8 mouse cellular contexts compared by ENCODE assay signal in the genomic region with DNA sequence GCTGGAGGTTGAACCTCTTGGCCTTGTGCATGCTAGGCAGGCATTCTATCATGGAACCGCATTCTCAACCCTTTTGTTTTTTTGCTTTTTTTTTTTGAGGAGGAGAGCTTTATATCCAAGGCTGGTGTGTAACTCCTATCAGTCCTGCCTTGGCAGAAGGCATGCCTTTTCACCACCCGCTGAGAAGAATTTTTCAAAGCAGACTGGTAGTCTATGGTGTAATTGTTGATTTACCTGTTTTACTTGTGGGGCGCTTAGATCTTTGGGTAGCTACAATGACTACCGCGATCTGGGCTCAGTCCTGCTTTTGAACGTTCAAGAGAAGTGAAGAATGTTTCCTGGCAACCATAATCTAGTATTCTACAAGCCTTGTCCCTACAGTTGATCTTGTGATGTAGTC. TPM values are rescaled to one million over a fixed set of nuclear protein-coding genes. Genes with fewer than 3 reads are reported as not detected.
A peak's percentile ranks its signal among the peaks of the same experiment; 100 is the strongest.
DNase-seq lines count a peak whose midpoint lies in the region; ATAC-seq and TF ChIP-seq lines count a peak whose summit lies in the region.

No protein-coding gene starts in this region.

- intact Hi-C loops in left cerebral cortex, adult 2 months (cut with DNase I) = loop anchor here (2.0 to 5.0 kb wide), 2 partner anchors 91 to 162 kb away; partner anchors contain the start of genes 1110059G10Rik and Kif15
- intact Hi-C loops in left cerebral cortex, postnatal 4 days (cut with DNase I) = loop anchor here (10.0 kb wide), 1 partner anchor 379 kb away; no protein-coding TSS in a partner anchor
- intact Hi-C loops in left cerebral cortex, postnatal 25 days (cut with DNase I) = loop anchor here (5.0 kb wide), 1 partner anchor 92 kb away; the partner anchor contains the start of gene Tmem42

- no peak overlapping the region for H3K27ac ChIP-seq in left cerebral cortex, adult 2 months
- no peak overlapping the region for H3K27ac ChIP-seq in embryonic facial prominence, embryonic 12.5 days
- 0 out of 2 replicates have a peak overlapping the region, but pooled peaks have one; percentile 96 for H3K27ac ChIP-seq in limb, embryonic 10.5 days
- H3K27ac ChIP-seq in neural tube, embryonic 15.5 days (replicated peaks) = peak overlapping the region; percentile 97

- peaks cover 18% of the 10 kb centered on the region for H3K36me3 ChIP-seq in embryonic facial prominence, embryonic 12.5 days
- peaks cover 41% of the 10 kb centered on the region for H3K36me3 ChIP-seq in limb, embryonic 10.5 days
- peaks cover 19% of the 10 kb centered on the region for H3K36me3 ChIP-seq in neural tube, embryonic 15.5 days

- no peak for ATAC-seq in embryonic facial prominence, embryonic 12.5 days (ENCODE audit: insufficient number of reproducible peaks, insufficient read depth, low FRiP score, low TSS enrichment)
- no peak for ATAC-seq in neural tube, embryonic 15.5 days (ENCODE audit: low FRiP score)

- no peak for DNase-seq in left cerebral cortex, adult 2 months (ENCODE audit: extremely low spot score in 1 of 2, low spot score in 2 of 2)
- DNase-seq in left cerebral cortex, postnatal 4 days = no peak
- DNase-seq in limb, embryonic 10.5 days (ENCODE audit: low spot score) = no peak
- no peak for DNase-seq in adrenal gland, adult 2 months
- no peak for DNase-seq in left cerebral cortex, postnatal 25 days (ENCODE audit: low spot score in 2 of 2)
- DNase-seq in thymus, postnatal 0 days (ENCODE audit: low spot score) = no peak

- 66% methylated on average over 6 of the region's 6 CpGs for WGBS in embryonic facial prominence, embryonic 12.5 days
- 78% methylated on average over 6 of the region's 6 CpGs for WGBS in limb, embryonic 10.5 days
- WGBS in neural tube, embryonic 15.5 days = 62% methylated on average over 6 of the region's 6 CpGs

- no peaks in the 10 kb centered on the region for H3K27me3 ChIP-seq in embryonic facial prominence, embryonic 12.5 days
- no peaks in the 10 kb centered on the region for H3K27me3 ChIP-seq in limb, embryonic 10.5 days (ENCODE audit: low read depth, poor library complexity, severe bottlenecking)
- H3K27me3 ChIP-seq in neural tube, embryonic 15.5 days (replicated peaks) = no peaks in the 10 kb centered on the region

- H3K4me3 ChIP-seq in left cerebral cortex, adult 2 months = peak overlapping the region; percentile 83
- H3K4me3 ChIP-seq in embryonic facial prominence, embryonic 12.5 days = peak overlapping the region; percentile 75
- H3K4me3 ChIP-seq in limb, embryonic 10.5 days = peak overlapping the region; percentile 90
- peak overlapping the region; percentile 94 for H3K4me3 ChIP-seq in neural tube, embryonic 15.5 days (replicated peaks)

- peak overlapping the region; percentile 69 for H3K4me2 ChIP-seq in embryonic facial prominence, embryonic 12.5 days (replicated peaks)
- peak overlapping the region; percentile 91 for H3K4me2 ChIP-seq in neural tube, embryonic 15.5 days

- peaks cover 19% of the 10 kb centered on the region for H3K4me1 ChIP-seq in embryonic facial prominence, embryonic 12.5 days
- peaks cover 24% of the 10 kb centered on the region for H3K4me1 ChIP-seq in limb, embryonic 10.5 days
- H3K4me1 ChIP-seq in neural tube, embryonic 15.5 days = peaks cover 30% of the 10 kb centered on the region

- H3K9me3 ChIP-seq in embryonic facial prominence, embryonic 12.5 days = no peaks in the 10 kb centered on the region
- no peaks in the 10 kb centered on the region for H3K9me3 ChIP-seq in limb, embryonic 10.5 days (replicated peaks)
- H3K9me3 ChIP-seq in neural tube, embryonic 15.5 days (replicated peaks) = no peaks in the 10 kb centered on the region

- TF ChIP-seq CTCF in left cerebral cortex, adult 2 months (IDR thresholded peaks at IDR 0.05) = no peak

- H3K9ac ChIP-seq in embryonic facial prominence, embryonic 12.5 days = peak overlapping the region; percentile 91
- peak overlapping the region; percentile 96 for H3K9ac ChIP-seq in neural tube, embryonic 15.5 days (replicated peaks)

RNA-seq across cellular contexts. Expression of gene Exosc7, which starts 0.9 kb away (rescaled TPM):
- 10 to 100 TPM; 43.0 to 48.9 TPM for total RNA-seq in left cerebral cortex, adult 2 months (2021)
- 10 to 100 TPM; 45.0 to 51.9 TPM for total RNA-seq in left cerebral cortex, postnatal 4 days (2021)
- polyA plus RNA-seq in embryonic facial prominence, embryonic 12.5 days (2016; fragmentation: Nextera tagmentation; extraction: Ambion mirVana) = 93.3 and 93.7 TPM in 2 replicates
- polyA plus RNA-seq in limb, embryonic 10.5 days (2016; fragmentation: Nextera tagmentation; extraction: Ambion mirVana) = 120 and 148 TPM in 2 replicates
- polyA plus RNA-seq in neural tube, embryonic 15.5 days (2015; fragmentation: Nextera tagmentation; extraction: Ambion mirVana) = 77.1 and 94.0 TPM in 2 replicates
- 10 to 100 TPM; 29.6 to 39.3 TPM for total RNA-seq in adrenal gland, adult 2 months (2021)
- polyA plus RNA-seq in adrenal gland, adult 2 months (2012; rRNA removed) = 7.5 and 7.6 TPM in 2 replicates
- total RNA-seq in left cerebral cortex, postnatal 25 days (2021) = 10 to 100 TPM; 39.3 to 43.1 TPM
- 112 and 121 TPM in 2 replicates for polyA plus RNA-seq in thymus, postnatal 0 days (2015; fragmentation: Nextera tagmentation; extraction: Ambion mirVana)

RNA-seq across cellular contexts. Expression of gene Zdhhc3, which starts 0.9 kb away (rescaled TPM):
- 10 to 100 TPM; 61.9 to 68.6 TPM for total RNA-seq in left cerebral cortex, adult 2 months (2021)
- total RNA-seq in left cerebral cortex, postnatal 4 days (2021) = 10 to 100 TPM; 75.2 to 80.1 TPM
- polyA plus RNA-seq in embryonic facial prominence, embryonic 12.5 days (2016; fragmentation: Nextera tagmentation; extraction: Ambion mirVana) = 81.3 and 82.1 TPM in 2 replicates
- 72.8 and 73.9 TPM in 2 replicates for polyA plus RNA-seq in limb, embryonic 10.5 days (2016; fragmentation: Nextera tagmentation; extraction: Ambion mirVana)
- 81.3 and 84.7 TPM in 2 replicates for polyA plus RNA-seq in neural tube, embryonic 15.5 days (2015; fragmentation: Nextera tagmentation; extraction: Ambion mirVana)
- 10 to 100 TPM; 62.8 to 83.5 TPM for total RNA-seq in adrenal gland, adult 2 months (2021)
- polyA plus RNA-seq in adrenal gland, adult 2 months (2012; rRNA removed) = 221 and 236 TPM in 2 replicates
- total RNA-seq in left cerebral cortex, postnatal 25 days (2021) = 10 to 100 TPM; 67.1 to 68.9 TPM
- polyA plus RNA-seq in thymus, postnatal 0 days (2015; fragmentation: Nextera tagmentation; extraction: Ambion mirVana) = 48.6 and 49.2 TPM in 2 replicates

RNA-seq across cellular contexts. Expression of gene Clec3b, which starts 36.8 kb away (rescaled TPM):
- 1 to 10 TPM; 2.6 to 3.1 TPM for total RNA-seq in left cerebral cortex, adult 2 months (2021)
- 1 to 10 TPM; 7.3 to 8.2 TPM for total RNA-seq in left cerebral cortex, postnatal 4 days (2021)
- 0.17 TPM in 1 of 2 replicates, not detected in the other for polyA plus RNA-seq in embryonic facial prominence, embryonic 12.5 days (2016; fragmentation: Nextera tagmentation; extraction: Ambion mirVana)
- 0.20 TPM in 1 of 2 replicates, not detected in the other for polyA plus RNA-seq in limb, embryonic 10.5 days (2016; fragmentation: Nextera tagmentation; extraction: Ambion mirVana)
- polyA plus RNA-seq in neural tube, embryonic 15.5 days (2015; fragmentation: Nextera tagmentation; extraction: Ambion mirVana) = 3.5 and 4.2 TPM in 2 replicates
- total RNA-seq in adrenal gland, adult 2 months (2021) = 10 to 100 TPM; 27.6 to 47.5 TPM
- 34.0 and 58.3 TPM in 2 replicates for polyA plus RNA-seq in adrenal gland, adult 2 months (2012; rRNA removed)
- 1 to 10 TPM; 3.6 to 3.7 TPM for total RNA-seq in left cerebral cortex, postnatal 25 days (2021)
- polyA plus RNA-seq in thymus, postnatal 0 days (2015; fragmentation: Nextera tagmentation; extraction: Ambion mirVana) = 2.8 and 4.2 TPM in 2 replicates

Comparison
In these comparisons a context has a peak if more than half of its experiments do, and no peak if none do; other contexts are left out.
1. H3K27ac ChIP-seq: peak in limb, embryonic 10.5 days (single experiment) and neural tube, embryonic 15.5 days (single experiment); none in left cerebral cortex, adult 2 months (single experiment) and embryonic facial prominence, embryonic 12.5 days (single experiment).
2. Peak in every context shown above with its lines, with median percentiles within 50 percentile points of each other: H3K4me3 ChIP-seq.